Mouse (Mus musculus) T-helper 2 cell (primary cell): ENCODE measurements around the gene Sec14l1.

Source experiments
- in situ Hi-C: fragments of 300-600 bp; cut with MboI, MseI; formaldehyde crosslinking; loops from one replicate; pipeline ENCODE4 v1.15.1; 2025; ENCODE audit warnings: high pct_unique_total_duplicates

Sec14l1 gene

GRCm38 (mm10) chr11:117176900-117177299 is 61.9 kb downstream of the Sec14l1 start:
- in situ Hi-C loops = loop anchor here (5.0 kb wide), 1 partner anchor 105 kb away; no protein-coding TSS in a partner anchor

GRCm38 (mm10) chr11:117177303-117177979 is 62.5 kb downstream of the Sec14l1 start:
- in situ Hi-C loops = loop anchor here (5.0 kb wide), 1 partner anchor 105 kb away; no protein-coding TSS in a partner anchor

DNA sequence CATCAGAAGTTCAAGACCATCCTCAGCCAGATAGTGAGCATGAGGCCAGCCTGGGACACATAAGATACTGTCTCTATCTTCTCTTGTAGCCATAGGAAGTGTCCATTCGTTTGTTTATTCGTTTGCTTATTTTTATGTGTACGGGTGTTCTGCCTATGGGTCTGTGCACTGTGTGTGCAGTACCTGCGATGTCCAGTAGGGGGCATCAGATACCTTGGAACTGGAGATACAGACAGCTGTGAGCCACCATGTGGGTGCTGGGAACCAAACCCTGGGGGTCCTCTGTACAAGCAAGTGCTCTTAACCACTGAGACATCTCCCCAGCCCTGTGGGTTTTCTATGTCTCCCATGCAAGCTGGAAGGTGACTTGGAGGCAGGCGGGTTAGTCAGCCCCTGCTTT is 64.9 kb downstream of the Sec14l1 start:
- in situ Hi-C loops = loop anchor here (5.0 kb wide), 1 partner anchor 108 kb away; no protein-coding TSS in a partner anchor

GRCm38 (mm10) chr11:117182808-117183207 is 67.8 kb downstream of the Sec14l1 start:
- in situ Hi-C loops = no loop called here

DNA sequence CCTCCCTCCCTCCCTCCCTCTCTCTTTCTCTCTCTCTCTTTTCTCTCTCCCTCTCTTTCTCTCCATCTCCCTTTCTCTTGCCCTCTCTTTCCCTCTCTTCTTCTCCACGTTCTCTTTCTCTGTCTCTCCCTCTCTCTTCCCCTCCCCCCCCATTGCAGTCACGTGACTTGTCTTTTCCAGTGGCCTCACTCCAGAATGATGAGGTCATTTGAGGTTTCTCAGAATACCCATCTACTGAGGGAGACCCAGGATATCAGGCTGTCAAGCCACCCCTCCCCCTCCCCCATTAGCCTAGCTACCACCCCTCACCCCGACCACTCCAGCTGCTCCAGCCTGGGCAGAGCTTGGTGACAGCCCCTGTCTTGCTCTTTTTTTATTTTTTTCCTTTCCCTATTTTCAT is 68.3 kb downstream of the Sec14l1 start:
- in situ Hi-C loops = no loop called here

- in situ Hi-C loops = no loop called here
Measured at GRCm38 (mm10) chr11:117183841-117184240, 68.9 kb downstream of the Sec14l1 start.

- in situ Hi-C loops = no loop called here
Measured at GRCm38 (mm10) chr11:117185076-117185933, 70.3 kb downstream of the Sec14l1 start.

GRCm38 (mm10) chr11:117191524-117191923 is 76.6 kb downstream of the Sec14l1 start:
- in situ Hi-C loops = no loop called here

DNA sequence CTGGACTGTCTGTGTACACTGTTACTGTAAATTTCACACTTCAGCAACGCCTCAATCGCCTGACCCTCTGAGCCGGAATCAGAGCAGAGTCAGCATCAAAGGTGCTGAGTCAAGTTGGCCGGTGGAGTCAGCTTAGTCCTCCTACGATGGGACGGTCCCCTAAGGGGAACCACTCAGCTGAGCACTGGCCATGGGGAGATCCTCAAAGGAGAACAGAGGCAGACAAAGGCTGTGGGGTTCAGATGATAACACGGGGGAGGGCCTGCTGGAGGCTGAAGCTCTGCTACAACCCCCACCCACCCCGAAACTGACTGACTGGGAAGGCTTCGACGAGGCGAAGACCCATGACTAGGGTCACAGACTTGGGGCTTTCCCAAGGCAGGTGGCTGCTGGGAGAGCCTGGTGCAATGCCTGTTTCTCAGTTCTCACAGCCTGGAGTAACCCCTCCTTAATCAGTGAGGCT is 79.5 kb downstream of the Sec14l1 start:
- in situ Hi-C loops = no loop called here

- in situ Hi-C loops = no loop called here
Measured at GRCm38 (mm10) chr11:117195616-117196015, 80.6 kb downstream of the Sec14l1 start.

DNA sequence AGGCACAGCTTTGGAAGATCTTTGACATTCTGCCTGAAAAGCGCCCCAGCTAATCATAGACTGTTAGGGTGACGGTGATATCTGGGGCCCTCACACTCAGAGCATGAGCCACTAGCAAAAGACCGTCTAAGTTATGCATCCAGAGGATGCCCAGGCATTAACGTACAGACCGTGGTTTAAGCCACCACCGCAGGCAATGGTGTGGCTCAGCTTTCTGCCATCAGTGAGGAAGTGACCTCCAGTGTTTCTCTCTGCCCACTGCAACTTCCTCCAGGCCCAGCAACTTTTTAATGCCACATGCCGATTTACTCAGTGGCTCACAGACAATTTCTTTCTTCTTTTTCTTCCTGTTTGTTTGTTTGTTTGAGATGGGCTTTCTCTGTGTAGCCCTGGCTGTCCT is 81.7 kb downstream of the Sec14l1 start:
- in situ Hi-C loops = no loop called here

GRCm38 (mm10) chr11:117198122-117198521 is 83.2 kb downstream of the Sec14l1 start:
- in situ Hi-C loops = no loop called here

DNA sequence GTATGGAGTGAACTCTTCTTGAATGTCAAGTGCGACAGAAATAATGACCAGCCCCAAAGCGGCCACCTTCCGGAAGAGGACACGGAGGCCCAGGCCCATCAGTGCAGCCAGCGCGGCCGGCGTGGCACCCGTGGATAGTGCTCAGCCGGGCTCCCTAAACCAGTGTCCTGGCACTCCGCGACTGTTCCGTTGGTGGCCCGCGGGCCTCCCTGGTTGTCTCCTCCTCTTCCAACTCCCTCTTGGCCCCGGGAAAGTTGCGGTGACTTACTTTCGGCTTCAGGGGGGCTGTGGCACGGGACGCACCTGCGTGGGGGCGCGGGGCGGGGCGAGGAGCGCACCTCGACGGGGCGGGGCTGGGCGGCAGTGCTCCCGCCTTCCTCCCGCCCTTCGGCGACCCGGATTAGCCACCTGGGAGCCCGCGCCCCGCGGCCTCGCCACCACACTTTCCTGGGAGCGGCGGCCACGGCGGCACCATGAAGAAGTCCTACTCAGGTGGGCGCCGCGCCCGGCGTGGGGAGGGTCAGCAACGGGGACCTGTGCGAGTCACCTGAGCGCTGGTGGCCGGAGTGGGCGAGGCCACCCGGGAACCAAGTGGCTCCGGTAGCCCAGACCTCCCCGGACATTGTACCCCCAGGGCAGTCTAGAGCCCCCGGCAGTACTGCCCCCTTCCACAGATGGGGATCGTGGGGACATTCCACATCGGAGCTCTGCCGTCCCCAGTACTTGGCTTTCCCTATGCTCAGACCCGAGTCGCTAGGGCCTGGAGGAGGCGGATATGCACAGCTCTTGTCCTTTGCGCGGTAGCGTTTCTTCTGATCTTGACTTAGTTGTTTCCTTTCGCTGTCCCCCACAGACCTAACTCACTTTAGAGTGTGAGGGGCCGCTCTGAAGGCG is 84.6 kb downstream of the Sec14l1 start, which contains the start of gene Sept9:
TSS of gene Sept9 (plus strand) at position 380 of the 894 bp plus-strand sequence.
- in situ Hi-C loops = no loop called here

- in situ Hi-C loops = no loop called here
Measured at GRCm38 (mm10) chr11:117201846-117202245, 86.9 kb downstream of the Sec14l1 start.

DNA sequence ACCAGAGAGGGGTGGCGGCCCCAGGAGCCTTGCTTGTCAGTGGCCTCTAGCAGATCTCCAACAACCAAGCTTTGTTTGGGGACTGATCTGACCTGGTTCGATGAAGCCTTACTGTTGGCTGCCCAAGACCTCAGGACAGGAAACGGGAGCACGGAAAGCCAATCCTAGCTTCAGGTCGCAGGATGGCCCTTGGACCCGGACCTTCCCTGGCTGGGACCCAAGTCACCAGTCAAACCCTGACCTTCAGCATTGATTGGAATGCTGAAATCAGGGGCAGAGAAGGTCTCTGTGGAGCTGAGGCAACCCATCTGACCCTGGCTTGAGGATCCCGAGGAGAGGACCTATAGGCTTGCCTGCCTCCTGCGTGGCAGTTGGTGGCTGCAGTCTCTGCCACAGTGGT is 89.6 kb downstream of the Sec14l1 start:
- in situ Hi-C loops = no loop called here

DNA sequence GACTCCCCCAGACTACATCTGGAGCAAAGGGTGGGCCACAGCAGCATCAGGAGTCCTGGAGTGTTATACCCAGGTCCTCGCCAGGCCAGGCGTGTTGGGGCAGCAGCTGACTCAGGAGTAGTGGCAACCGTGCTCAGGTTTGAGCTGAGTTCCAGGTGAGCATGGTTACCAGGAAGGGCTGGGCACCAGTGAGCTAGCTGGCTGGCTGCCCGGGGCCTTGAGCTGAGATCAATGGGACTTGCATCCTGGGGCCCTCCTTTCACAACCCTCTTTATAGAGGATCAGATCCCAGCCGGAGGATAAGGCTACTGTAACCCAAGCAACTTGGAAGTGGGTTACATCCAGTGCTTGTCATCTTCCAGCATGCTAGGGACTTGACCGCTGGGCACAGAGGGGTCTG is 90.1 kb downstream of the Sec14l1 start:
- in situ Hi-C loops = no loop called here

DNA sequence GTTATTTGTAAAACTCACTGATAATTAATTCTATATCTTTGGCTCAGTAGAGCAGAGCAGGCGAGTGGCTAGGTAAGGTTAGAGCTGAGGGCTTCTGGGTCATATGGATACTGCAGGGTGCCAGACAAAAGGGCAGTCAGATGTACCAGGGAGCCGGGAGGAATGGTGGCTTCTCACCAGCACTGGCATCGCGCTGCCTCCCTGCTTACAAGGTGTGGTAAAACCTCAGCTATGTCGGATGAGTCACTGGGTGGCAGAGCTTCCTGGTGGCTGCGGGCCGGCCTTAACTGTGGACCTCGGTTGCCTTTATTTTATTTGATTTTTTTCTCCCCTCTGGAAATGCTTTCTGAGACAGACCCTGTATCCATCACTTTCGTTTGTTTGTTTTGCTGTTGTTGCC is 90.5 kb downstream of the Sec14l1 start:
- in situ Hi-C loops = no loop called here

- in situ Hi-C loops = no loop called here
Measured at GRCm38 (mm10) chr11:117207436-117207835, 92.5 kb downstream of the Sec14l1 start.

- in situ Hi-C loops = no loop called here
Measured at GRCm38 (mm10) chr11:117208151-117208673, 93.2 kb downstream of the Sec14l1 start.
